Mouse (Mus musculus): ENCODE measurements around the gene Zfr2. TPM values are rescaled to one million over a fixed set of nuclear protein-coding genes. Genes with fewer than 3 reads are reported as not detected.

Gene Zfr2
- polyA plus RNA-seq, 1 experiment from 2014 or later, result 9.2 TPM

DNA sequence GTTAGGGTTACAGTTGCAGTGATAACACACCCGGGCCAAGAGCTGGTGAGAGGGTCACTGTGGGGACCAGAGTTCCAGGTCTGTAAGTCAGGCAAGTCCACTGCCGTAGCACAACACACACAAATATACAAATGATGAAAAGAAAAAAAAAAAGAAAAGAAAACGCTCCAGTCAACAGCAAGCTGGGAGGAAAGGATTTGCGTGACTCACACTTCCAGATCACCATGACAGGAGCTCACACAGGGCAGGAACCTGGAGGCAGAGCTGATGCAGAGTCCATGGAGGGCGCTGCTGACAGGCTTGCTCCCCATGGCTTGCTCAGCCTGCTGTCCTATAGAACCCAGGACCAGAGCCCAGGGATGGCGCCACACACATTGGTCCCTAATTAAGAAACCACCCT, 1.3 kb downstream of the Zfr2 start:
- ATAC-seq (ENCODE audit: insufficient number of reproducible peaks, insufficient read depth, low FRiP score, low read depth), result no peak
- Histone ChIP-seq H3K4me1 (ENCODE audit: control insufficient read depth, insufficient read depth, low read length) (0 out of 2 replicates have a peak, but pooled peaks cover 8% of the 10 kb centered on the region), H3K4me2 (replicated peaks; ENCODE audit: low read depth, low read length) (no peak overlapping the region), H3K9me3 (ENCODE audit: control insufficient read depth, low read depth, low read length) (no peaks in the 10 kb centered on the region), H3K9ac (replicated peaks; ENCODE audit: low read depth, low read length) (no peak overlapping the region), H3K27ac (ENCODE audit: low read length) (no peak overlapping the region), H3K36me3 (ENCODE audit: control insufficient read depth, insufficient read depth, low read length) (no peaks in the 10 kb centered on the region), H3K27me3 (ENCODE audit: control insufficient read depth, insufficient read depth, low read length) (peaks cover 18% of the 10 kb centered on the region), H3K4me3 (ENCODE audit: low read depth, low read length) (no peak overlapping the region)
- WGBS, result 73% methylated on average over 6 of the region's 6 CpGs

- Histone ChIP-seq H3K27ac (ENCODE audit: low read length) (no peak overlapping the region), H3K4me3 (ENCODE audit: low read depth, low read length) (no peak overlapping the region), H3K36me3 (ENCODE audit: control insufficient read depth, insufficient read depth, low read length) (no peaks in the 10 kb centered on the region), H3K4me1 (ENCODE audit: control insufficient read depth, insufficient read depth, low read length) (0 out of 2 replicates have a peak, but pooled peaks cover 4% of the 10 kb centered on the region), H3K27me3 (ENCODE audit: control insufficient read depth, insufficient read depth, low read length) (peaks cover 9% of the 10 kb centered on the region; the same call in 1 of the 2 replicates), H3K9ac (replicated peaks; ENCODE audit: low read depth, low read length) (no peak overlapping the region), H3K4me2 (replicated peaks; ENCODE audit: low read depth, low read length) (no peak overlapping the region), H3K9me3 (ENCODE audit: control insufficient read depth, low read depth, low read length) (no peaks in the 10 kb centered on the region)
- no peak for ATAC-seq (ENCODE audit: insufficient number of reproducible peaks, insufficient read depth, low FRiP score, low read depth)
- 83% methylated on average over 12 of the region's 12 CpGs for whole genome bisulfite sequencing
These were observed 3.7 kb downstream of the Zfr2 start for GRCm38 (mm10) chr10:81236471-81237268.

DNA sequence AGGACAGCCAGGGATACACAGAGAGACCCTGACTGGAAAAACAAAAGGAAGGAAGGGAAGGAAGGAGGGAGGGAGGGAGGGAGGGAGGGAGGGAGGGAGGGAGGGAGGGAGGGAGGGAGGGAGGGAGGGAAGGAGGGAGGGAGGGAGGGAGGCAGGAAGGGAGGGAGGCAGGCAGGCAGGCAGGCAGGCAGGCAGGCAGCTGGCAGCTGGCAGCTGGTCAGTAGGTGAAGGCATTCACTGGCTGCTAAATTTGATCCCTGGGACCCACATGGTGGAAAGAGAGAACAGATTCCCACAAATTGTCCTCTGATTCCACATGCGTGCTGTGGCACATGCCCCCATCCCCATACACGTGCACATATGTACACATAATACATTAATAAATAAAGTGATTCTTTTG, 5.7 kb downstream of the Zfr2 start:
- Histone ChIP-seq H3K4me2 (replicated peaks; ENCODE audit: low read depth, low read length) (no peak overlapping the region), H3K4me3 (ENCODE audit: low read depth, low read length) (no peak overlapping the region), H3K9ac (replicated peaks; ENCODE audit: low read depth, low read length) (no peak overlapping the region), H3K27me3 (ENCODE audit: control insufficient read depth, insufficient read depth, low read length) (peaks cover 9% of the 10 kb centered on the region; the same call in 1 of the 2 replicates), H3K36me3 (ENCODE audit: control insufficient read depth, insufficient read depth, low read length) (no peaks in the 10 kb centered on the region), H3K4me1 (ENCODE audit: control insufficient read depth, insufficient read depth, low read length) (0 out of 2 replicates have a peak, but pooled peaks cover 1% of the 10 kb centered on the region), H3K9me3 (ENCODE audit: control insufficient read depth, low read depth, low read length) (no peaks in the 10 kb centered on the region), H3K27ac (ENCODE audit: low read length) (no peak overlapping the region)
- 64% methylated on average over 2 of the region's 2 CpGs for WGBS
- ATAC-seq (ENCODE audit: insufficient number of reproducible peaks, insufficient read depth, low FRiP score, low read depth), result no peak

DNA sequence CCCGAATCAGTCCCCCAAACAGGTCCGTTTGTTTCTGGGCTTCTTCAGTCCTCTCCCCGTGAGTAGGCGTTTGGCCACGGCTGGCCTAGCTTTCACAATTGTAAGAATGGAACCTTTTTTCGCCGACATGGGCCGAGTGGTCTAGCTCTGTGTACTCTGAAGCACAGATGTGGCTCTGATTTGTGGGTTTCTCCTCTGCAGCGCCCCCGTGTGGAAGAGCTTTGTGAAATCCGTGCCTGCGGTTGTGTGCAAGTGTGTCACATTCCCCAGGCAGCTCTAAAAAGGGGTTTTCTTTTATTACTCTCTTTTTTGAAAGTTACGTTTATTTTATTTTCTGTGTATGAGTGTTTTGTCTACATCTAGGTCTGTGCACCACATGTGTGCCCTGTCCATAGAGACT, 7.9 kb downstream of the Zfr2 start:
- peaks cover 9% of the 10 kb centered on the region; the same call in 1 of the 2 replicates for H3K27me3 ChIP-seq (ENCODE audit: control insufficient read depth, insufficient read depth, low read length)
- H3K27ac ChIP-seq (ENCODE audit: low read length), result no peak overlapping the region
- H3K4me3 ChIP-seq (ENCODE audit: low read depth, low read length), result no peak overlapping the region
- no peaks in the 10 kb centered on the region for H3K36me3 ChIP-seq (ENCODE audit: control insufficient read depth, insufficient read depth, low read length)
- H3K9ac ChIP-seq (replicated peaks; ENCODE audit: low read depth, low read length), result no peak overlapping the region
- H3K4me2 ChIP-seq (replicated peaks; ENCODE audit: low read depth, low read length), result no peak overlapping the region
- no peaks in the 10 kb centered on the region for H3K9me3 ChIP-seq (ENCODE audit: control insufficient read depth, low read depth, low read length)
- WGBS, result 27% methylated on average over 13 of the region's 13 CpGs
- no peak for ATAC-seq (ENCODE audit: insufficient number of reproducible peaks, insufficient read depth, low FRiP score, low read depth)
- no peaks in the 10 kb centered on the region for H3K4me1 ChIP-seq (ENCODE audit: control insufficient read depth, insufficient read depth, low read length)

- Histone ChIP-seq H3K4me3 (ENCODE audit: low read depth, low read length) (no peak overlapping the region), H3K9me3 (ENCODE audit: control insufficient read depth, low read depth, low read length) (no peaks in the 10 kb centered on the region), H3K36me3 (ENCODE audit: control insufficient read depth, insufficient read depth, low read length) (no peaks in the 10 kb centered on the region), H3K27ac (ENCODE audit: low read length) (no peak overlapping the region), H3K4me1 (ENCODE audit: control insufficient read depth, insufficient read depth, low read length) (no peaks in the 10 kb centered on the region), H3K9ac (replicated peaks; ENCODE audit: low read depth, low read length) (no peak overlapping the region), H3K4me2 (replicated peaks; ENCODE audit: low read depth, low read length) (no peak overlapping the region), H3K27me3 (ENCODE audit: control insufficient read depth, insufficient read depth, low read length) (peaks cover 9% of the 10 kb centered on the region; the same call in 1 of the 2 replicates)
- no peak for ATAC-seq (ENCODE audit: insufficient number of reproducible peaks, insufficient read depth, low FRiP score, low read depth)
- 89% methylated on average over 16 of the region's 16 CpGs for WGBS
These were observed 9.1 kb downstream of the Zfr2 start for GRCm38 (mm10) chr10:81242021-81242420.

DNA sequence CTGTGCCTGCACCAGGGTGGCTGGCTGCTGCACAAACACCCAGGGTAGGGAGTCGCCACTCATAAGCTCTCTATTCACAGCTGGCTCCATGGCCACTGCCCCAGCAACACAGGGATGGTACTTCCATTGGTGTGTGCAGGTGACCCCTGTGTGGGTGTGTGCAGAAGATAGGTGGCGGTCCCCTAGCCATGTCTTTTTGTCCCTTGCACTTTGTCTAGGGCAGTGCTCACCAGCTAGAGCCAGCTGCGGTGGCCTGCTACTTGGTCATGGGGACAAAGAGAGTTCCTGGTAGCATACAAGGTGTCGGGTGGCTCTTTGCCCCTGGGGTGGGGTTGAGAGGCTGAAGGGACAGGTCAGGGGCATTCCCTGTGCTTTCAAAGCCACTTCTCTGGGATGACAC, 11.2 kb downstream of the Zfr2 start:
- Histone ChIP-seq H3K36me3 (ENCODE audit: control insufficient read depth, insufficient read depth, low read length) (no peaks in the 10 kb centered on the region), H3K4me1 (ENCODE audit: control insufficient read depth, insufficient read depth, low read length) (no peaks in the 10 kb centered on the region), H3K27me3 (ENCODE audit: control insufficient read depth, insufficient read depth, low read length) (peaks cover 9% of the 10 kb centered on the region; the same call in 1 of the 2 replicates), H3K9me3 (ENCODE audit: control insufficient read depth, low read depth, low read length) (no peaks in the 10 kb centered on the region), H3K4me3 (ENCODE audit: low read depth, low read length) (no peak overlapping the region), H3K27ac (ENCODE audit: low read length) (no peak overlapping the region), H3K4me2 (replicated peaks; ENCODE audit: low read depth, low read length) (no peak overlapping the region), H3K9ac (replicated peaks; ENCODE audit: low read depth, low read length) (no peak overlapping the region)
- 80% methylated on average over 4 of the region's 4 CpGs for WGBS
- 0 out of 2 replicates have a peak, but pooled peaks have one; percentile 17 for ATAC-seq (ENCODE audit: insufficient number of reproducible peaks, insufficient read depth, low FRiP score, low read depth)

DNA sequence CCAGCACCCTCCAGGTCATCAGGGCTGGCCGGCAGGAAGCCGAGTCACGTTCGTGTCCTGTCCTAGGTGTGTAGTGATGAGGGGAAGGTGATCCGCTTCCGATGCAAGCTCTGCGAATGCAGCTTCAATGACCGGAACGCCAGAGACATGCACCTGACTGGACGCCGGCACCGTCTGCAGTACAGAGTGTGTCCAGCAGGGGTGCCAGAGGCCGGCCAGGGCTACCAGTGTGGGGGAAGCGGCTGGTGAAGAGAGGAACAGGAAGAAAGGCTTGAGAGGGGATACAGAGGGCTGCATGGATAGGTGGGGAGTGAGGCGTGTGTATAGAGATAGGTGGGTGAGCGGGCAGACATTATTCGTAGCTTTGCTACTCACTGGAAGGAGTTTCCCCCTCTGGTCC, 11.6 kb downstream of the Zfr2 start:
- peak; percentile 59; the same call in 1 of the 2 replicates for ATAC-seq (ENCODE audit: insufficient number of reproducible peaks, insufficient read depth, low FRiP score, low read depth)
- no peak overlapping the region for H3K27ac ChIP-seq (ENCODE audit: low read length)
- H3K4me2 ChIP-seq (replicated peaks; ENCODE audit: low read depth, low read length), result no peak overlapping the region
- H3K4me3 ChIP-seq (ENCODE audit: low read depth, low read length), result no peak overlapping the region
- no peaks in the 10 kb centered on the region for H3K36me3 ChIP-seq (ENCODE audit: control insufficient read depth, insufficient read depth, low read length)
- no peaks in the 10 kb centered on the region for H3K4me1 ChIP-seq (ENCODE audit: control insufficient read depth, insufficient read depth, low read length)
- no peaks in the 10 kb centered on the region for H3K9me3 ChIP-seq (ENCODE audit: control insufficient read depth, low read depth, low read length)
- WGBS, result 13% methylated on average over 17 of the region's 17 CpGs
- peaks cover 6% of the 10 kb centered on the region; the same call in 1 of the 2 replicates for H3K27me3 ChIP-seq (ENCODE audit: control insufficient read depth, insufficient read depth, low read length)
- no peak overlapping the region for H3K9ac ChIP-seq (replicated peaks; ENCODE audit: low read depth, low read length)

DNA sequence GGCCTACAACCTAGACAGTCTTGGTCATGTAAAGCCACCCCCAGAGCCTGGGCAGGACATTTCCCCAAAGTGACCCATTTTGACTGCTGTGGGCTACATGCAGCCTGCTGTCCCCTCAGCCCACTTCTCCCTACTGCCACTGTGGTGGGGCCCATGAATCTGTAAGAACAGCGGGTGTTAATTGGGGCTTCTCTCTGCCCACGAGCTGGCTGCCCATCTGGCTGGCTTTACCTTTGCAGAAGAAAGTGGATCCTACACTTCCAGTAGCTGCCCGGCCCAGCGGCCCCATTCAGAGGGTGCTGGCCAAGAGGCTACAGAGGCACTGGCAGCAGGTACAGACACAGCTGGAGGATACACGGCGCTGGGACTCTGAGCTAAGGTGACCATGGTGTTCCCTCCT, 12.2 kb downstream of the Zfr2 start:
- H3K27me3 ChIP-seq (ENCODE audit: control insufficient read depth, insufficient read depth, low read length), result 0 out of 2 replicates have a peak, but pooled peaks cover 2% of the 10 kb centered on the region
- H3K36me3 ChIP-seq (ENCODE audit: control insufficient read depth, insufficient read depth, low read length), result no peaks in the 10 kb centered on the region
- H3K4me2 ChIP-seq (replicated peaks; ENCODE audit: low read depth, low read length), result no peak overlapping the region
- H3K27ac ChIP-seq (ENCODE audit: low read length), result no peak overlapping the region
- H3K4me3 ChIP-seq (ENCODE audit: low read depth, low read length), result no peak overlapping the region
- no peak overlapping the region for H3K9ac ChIP-seq (replicated peaks; ENCODE audit: low read depth, low read length)
- H3K4me1 ChIP-seq (ENCODE audit: control insufficient read depth, insufficient read depth, low read length), result no peaks in the 10 kb centered on the region
- ATAC-seq (ENCODE audit: insufficient number of reproducible peaks, insufficient read depth, low FRiP score, low read depth), result no peak
- H3K9me3 ChIP-seq (ENCODE audit: control insufficient read depth, low read depth, low read length), result no peaks in the 10 kb centered on the region
- WGBS, result 91% methylated on average over 6 of the region's 6 CpGs
